Mouse (Mus musculus) myocyte (in vitro differentiated cells): Measurements from ENCODE around the gene Epb41.

Experiments
- CEBPB ChIP-seq: IDR thresholded peaks from 2 replicates; pipeline ENCODE4 v1.6.1; 2011; ENCODE audit warnings: mild to moderate bottlenecking, moderate library complexity; ENCODE audit not compliant: poor library complexity, insufficient read depth, severe bottlenecking
- E2F4 ChIP-seq: IDR thresholded peaks from one replicate; pipeline ENCODE4 v1.6.1; 2011; ENCODE audit warnings: mild to moderate bottlenecking, control low read depth, moderate library complexity; ENCODE audit not compliant: insufficient read depth
- MAX ChIP-seq: IDR thresholded peaks from one replicate; pipeline ENCODE4 v1.6.1; 2011; ENCODE audit warnings: low read depth, mild to moderate bottlenecking, control low read depth
- MYOD1 ChIP-seq, 3 experiments: IDR thresholded peaks; one replicate each; pipeline ENCODE4 v1.6.1; 2011; ENCODE audit warnings: control low read depth in 2 of 3, low read depth in 2 of 3, mild to moderate bottlenecking in 2 of 3, moderate library complexity in 1 of 3; ENCODE audit not compliant: insufficient read length in 2 of 3, control insufficient read depth in 1 of 3
- MYOG ChIP-seq, 3 experiments: IDR thresholded peaks; one replicate each; pipeline ENCODE4 v1.6.1; 2011; ENCODE audit warnings: control low read depth in 2 of 3, low read depth in 2 of 3, mild to moderate bottlenecking in 2 of 3; ENCODE audit not compliant: insufficient read length in 2 of 3, control insufficient read depth in 1 of 3, insufficient read depth in 1 of 3
- POLR2A ChIP-seq: IDR thresholded peaks from one replicate; pipeline ENCODE4 v1.6.1; 2011; ENCODE audit warnings: low read depth, mild to moderate bottlenecking, control low read depth, moderate library complexity; ENCODE audit not compliant: insufficient read length
- POLR2AphosphoS2 ChIP-seq: IDR thresholded peaks from one replicate; pipeline ENCODE4 v1.6.1; 2011; ENCODE audit warnings: low read depth, control low read depth; ENCODE audit not compliant: insufficient read length
- TCF12 ChIP-seq: IDR thresholded peaks from one replicate; pipeline ENCODE4 v1.6.1; 2011; ENCODE audit warnings: mild to moderate bottlenecking, control low read depth; ENCODE audit not compliant: poor library complexity, insufficient read depth, severe bottlenecking
- TCF3 ChIP-seq: IDR thresholded peaks from one replicate; pipeline ENCODE4 v1.6.1; 2011; ENCODE audit warnings: low read depth, control low read depth; ENCODE audit not compliant: insufficient read length
- USF1 ChIP-seq: IDR thresholded peaks from one replicate; pipeline ENCODE4 v1.6.1; 2011; ENCODE audit warnings: low read depth, mild to moderate bottlenecking, control low read depth, moderate library complexity

- no peak for TF ChIP-seq POLR2A
- TF ChIP-seq USF1 = no peak
- no peak for TF ChIP-seq MAX
- no peak for TF ChIP-seq E2F4
- TF ChIP-seq POLR2AphosphoS2 = no peak
- TF ChIP-seq CEBPB = no peak
- TF ChIP-seq MYOG (IDR thresholded peaks at IDR 0.05; ENCODE audit: control insufficient read depth in 1 of 3, insufficient read depth in 1 of 3, insufficient read length in 2 of 3, low read depth in 2 of 3) = no peak
- no peak for TF ChIP-seq TCF12
- no peak for TF ChIP-seq MYOD1 (IDR thresholded peaks at IDR 0.05; ENCODE audit: control insufficient read depth in 1 of 3, insufficient read length in 2 of 3, low read depth in 2 of 3)
- TF ChIP-seq TCF3 = no peak
Measured at GRCm38 (mm10) chr4:132067938-132068235, 7.2 kb downstream of the Epb41 start.
